In the genomic region with DNA sequence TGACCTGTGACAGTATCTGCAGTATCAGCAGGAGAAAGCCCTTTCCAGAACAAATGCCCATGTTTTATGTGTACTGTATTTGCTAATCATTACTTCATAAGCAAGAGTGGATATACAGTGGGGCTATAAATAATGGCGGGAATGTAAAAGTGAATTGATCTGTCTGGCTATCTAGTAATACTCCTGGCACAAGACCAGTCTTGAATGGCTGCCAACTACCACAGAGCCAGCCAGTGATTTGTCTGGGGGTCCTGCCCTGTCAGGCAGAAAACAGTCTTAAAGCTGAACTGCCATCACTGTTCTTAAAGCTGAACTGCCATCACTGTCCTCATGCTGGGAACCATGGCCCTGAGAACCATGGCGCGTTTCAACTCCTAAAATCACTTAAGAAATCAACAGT, we compare ENCODE assay signal across 11 mouse cellular contexts.
DNase-seq lines count a peak whose midpoint lies in the region; ATAC-seq and TF ChIP-seq lines count a peak whose summit lies in the region.
"Had no signal": no experiment of that assay in that cellular context is flagged by ENCODE, and none has a peak within 500 bp of the region (broad histone marks: within the 10 kb centered on the region; RNA-seq: fewer than 3 reads in every experiment).

No protein-coding gene starts in this region.

- no peaks in the 10 kb centered on the region for H3K27me3 ChIP-seq in kidney, adult 2 months (replicated peaks; ENCODE audit: control insufficient read depth, insufficient read depth, low read length)
- H3K27me3 ChIP-seq in stomach, embryonic 14.5 days (ENCODE audit: control insufficient read depth, insufficient read depth, low read length) = no peaks in the 10 kb centered on the region
- H3K27me3 ChIP-seq in stomach, postnatal 0 days (ENCODE audit: control insufficient read depth, insufficient read depth, low read length) = no peaks in the 10 kb centered on the region
- H3K27me3 ChIP-seq: liver, embryonic 15.5 days had no signal

- no peaks in the 10 kb centered on the region for H3K36me3 ChIP-seq in kidney, adult 2 months (ENCODE audit: control insufficient read depth, insufficient read depth, low read length)
- peaks cover 4% of the 10 kb centered on the region; the same call in 1 of the 2 replicates for H3K36me3 ChIP-seq in stomach, embryonic 14.5 days (ENCODE audit: control insufficient read depth, insufficient read depth, low read length)
- H3K36me3 ChIP-seq in stomach, postnatal 0 days (ENCODE audit: control insufficient read depth, insufficient read depth, low read length) = no peaks in the 10 kb centered on the region
- H3K36me3 ChIP-seq: liver, embryonic 15.5 days had no signal

- no peak for TF ChIP-seq POLR2A in kidney, adult 2 months (IDR thresholded peaks at IDR 0.05; ENCODE audit: low read depth, low read length)

- DNase-seq in adrenal gland, postnatal 10 days = peak; percentile 43
- no peak for DNase-seq in adrenal gland, postnatal 4 days (ENCODE audit: low spot score in 2 of 2)
- peak; percentile 40 for DNase-seq in kidney, adult 2 months
- no peak for DNase-seq in kidney, adult 9 months
- no peak for DNase-seq in stomach, postnatal 0 days (ENCODE audit: low spot score)
- DNase-seq in layer of hippocampus, adult 9-11 months = no peak
- no peak for DNase-seq in testis, postnatal 10 days (ENCODE audit: low spot score)
- DNase-seq: cerebellum, adult 11-12 months had no signal

- H3K4me1 ChIP-seq in kidney, adult 2 months (ENCODE audit: control insufficient read depth, insufficient read depth, low read length) = no peaks in the 10 kb centered on the region
- H3K4me1 ChIP-seq in stomach, embryonic 14.5 days (ENCODE audit: control insufficient read depth, insufficient read depth, low read length) = peaks cover 11% of the 10 kb centered on the region; the same call in 1 of the 2 replicates
- H3K4me1 ChIP-seq in stomach, postnatal 0 days (replicated peaks; ENCODE audit: control insufficient read depth, insufficient read depth) = no peaks in the 10 kb centered on the region
- H3K4me1 ChIP-seq: liver, embryonic 15.5 days had no signal

- no peak overlapping the region for H3K27ac ChIP-seq in kidney, adult 2 months (ENCODE audit: insufficient read depth, low read depth, low read length)
- 0 out of 2 replicates have a peak overlapping the region, but pooled peaks have one; percentile 12 for H3K27ac ChIP-seq in stomach, embryonic 14.5 days (ENCODE audit: low read length)
- H3K27ac ChIP-seq in stomach, postnatal 0 days (replicated peaks) = no peak overlapping the region
- H3K27ac ChIP-seq: liver, embryonic 15.5 days had no signal

- H3K9ac ChIP-seq in stomach, embryonic 14.5 days (replicated peaks; ENCODE audit: low read depth, low read length) = no peak overlapping the region
- H3K9ac ChIP-seq in stomach, postnatal 0 days (ENCODE audit: low read length) = no peak overlapping the region
- H3K9ac ChIP-seq: liver, embryonic 15.5 days had no signal

- TF ChIP-seq EP300 in stomach, postnatal 0 days (optimal IDR thresholded peaks at IDR 0.05) = no peak

- ATAC-seq in stomach, embryonic 14.5 days (ENCODE audit: insufficient number of reproducible peaks, insufficient read depth, low FRiP score, low read depth) = no peak
- ATAC-seq in stomach, postnatal 0 days (ENCODE audit: low FRiP score, low TSS enrichment) = no peak
- ATAC-seq: intestine, postnatal 0 days had no signal

- no peak for TF ChIP-seq CTCF in kidney, adult 2 months (conservative IDR thresholded peaks at IDR 0.05; ENCODE audit: insufficient read depth, insufficient read length, low read depth, low read length)
- TF ChIP-seq CTCF in stomach, postnatal 0 days (IDR thresholded peaks at IDR 0.05; ENCODE audit: low read depth) = no peak

- 56% methylated on average over 3 of the region's 3 CpGs for WGBS in kidney, adult 2 months
- 73% methylated on average over 3 of the region's 3 CpGs for WGBS in stomach, embryonic 14.5 days
- WGBS in stomach, postnatal 0 days = 71% methylated on average over 3 of the region's 3 CpGs

- no peaks in the 10 kb centered on the region for H3K9me3 ChIP-seq in stomach, embryonic 14.5 days (ENCODE audit: control insufficient read depth, low read depth, low read length)
- no peaks in the 10 kb centered on the region for H3K9me3 ChIP-seq in stomach, postnatal 0 days (ENCODE audit: control insufficient read depth, low read length)
- H3K9me3 ChIP-seq: liver, embryonic 15.5 days had no signal

- H3K4me3 ChIP-seq in kidney, adult 2 months (ENCODE audit: insufficient read depth, low read depth, low read length) = no peak overlapping the region
- no peak overlapping the region for H3K4me3 ChIP-seq in stomach, embryonic 14.5 days (ENCODE audit: low read depth, low read length)
- H3K4me3 ChIP-seq in stomach, postnatal 0 days (ENCODE audit: low read depth, low read length) = no peak overlapping the region
- H3K4me3 ChIP-seq: liver, embryonic 15.5 days had no signal

- H3K4me2 ChIP-seq in stomach, embryonic 14.5 days (replicated peaks; ENCODE audit: low read depth, low read length) = no peak overlapping the region
- H3K4me2 ChIP-seq in stomach, postnatal 0 days (replicated peaks; ENCODE audit: low read depth) = no peak overlapping the region
- H3K4me2 ChIP-seq: liver, embryonic 15.5 days had no signal

Comparison
In these comparisons a context has a peak if more than half of its experiments do, and no peak if none do; other contexts are left out.
1. DNase-seq: peak in adrenal gland, postnatal 10 days (single experiment) and kidney, adult 2 months (single experiment); none in adrenal gland, postnatal 4 days (0 of 2), kidney, adult 9 months (single experiment), stomach, postnatal 0 days (single experiment), layer of hippocampus, adult 9-11 months (single experiment) and testis, postnatal 10 days (single experiment).